Mouse (Mus musculus) mammary gland, adult 2 months (tissue): ENCODE data around the gene Gas1. TPM values are rescaled to one million over a fixed set of nuclear protein-coding genes. Genes with fewer than 3 reads are reported as not detected.

Source experiments
- polyA plus RNA-seq: library from polyadenylated mRNA; depleted of rRNA; stranded (reverse); fragments of >200 nt; gene quantifications from 2 replicates; pipeline ENCODE4 v1.2.3, GENCODE M21; 2012; ENCODE audit warnings: low replicate concordance; rRNA removed

Gas1 gene
- polyA plus RNA-seq: 33.5 and 274 TPM in 2 replicates

GRCm38 (mm10) chr13:60177106-60177796 is at the start of gene Gas1:
Gas1 (minus strand) TSS chr13:60177365.

